Mouse (Mus musculus) liver, postnatal 0 days (tissue): ENCODE measurements at regions not wholly inside any gene's neighbourhood (a gene's known extent, or its start where the extent isn't known, plus 50 kb on each side); places are given as distances from the start of the nearest gene placed in this dataset.

Source experiments
- ATAC-seq: fragments of 200-750 bp; cut with Nextera tagmentation; 2 replicates; pipeline ENCODE4 v1.8.0; 2017; ENCODE audit warnings: mild to moderate bottlenecking, moderate library complexity
- DNase-seq: peaks from one replicate; pipeline ENCODE4 v3.0.0-alpha.2; 2016
- H3K27ac ChIP-seq: fragments of 300-500 bp; sonication (generic); 2 replicates; pipeline ENCODE4 v1.5.1; 2014; ENCODE audit warnings: antibody characterized with exemption, moderate library complexity, mild to moderate bottlenecking, low read depth
- H3K27me3 ChIP-seq: fragments of 300-500 bp; sonication (generic); 2 replicates; pipeline ENCODE4 v1.6.1; 2014; ENCODE audit warnings: low read length, control low read depth, mixed read lengths; ENCODE audit not compliant: insufficient read depth
- H3K36me3 ChIP-seq: fragments of 300-500 bp; sonication (generic); replicated peaks from 2 replicates; pipeline ENCODE4 v1.6.1; 2014; ENCODE audit warnings: mild to moderate bottlenecking, control low read depth, low read length, moderate library complexity, mixed read lengths; ENCODE audit not compliant: insufficient read depth
- H3K4me1 ChIP-seq: fragments of 300-500 bp; sonication (generic); 2 replicates; pipeline ENCODE4 v1.6.1; 2014; ENCODE audit warnings: antibody characterized with exemption, mild to moderate bottlenecking, control low read depth; ENCODE audit not compliant: insufficient read depth
- H3K4me2 ChIP-seq: fragments of 300-500 bp; sonication (generic); 2 replicates; pipeline ENCODE4 v1.6.1; 2014; ENCODE audit warnings: low read depth, mild to moderate bottlenecking, low read length, moderate library complexity, mixed read lengths
- H3K4me3 ChIP-seq: fragments of 300-500 bp; sonication (generic); 2 replicates; pipeline ENCODE4 v1.5.1; 2014; ENCODE audit warnings: low read depth, low read length
- H3K9ac ChIP-seq: fragments of 300-500 bp; sonication (generic); replicated peaks from 2 replicates; pipeline ENCODE4 v1.6.1; 2014; ENCODE audit warnings: mild to moderate bottlenecking, moderate library complexity
- H3K9me3 ChIP-seq: fragments of 300-500 bp; sonication (generic); 2 replicates; pipeline ENCODE4 v1.6.1; 2016; ENCODE audit warnings: mild to moderate bottlenecking, control low read depth, low read length, mixed read lengths
- CTCF ChIP-seq: sonication (generic); IDR thresholded peaks from 2 replicates; pipeline ENCODE4 v1.5.1; 2016; ENCODE audit warnings: antibody characterized with exemption, low read depth
- EP300 ChIP-seq: IDR thresholded peaks from 2 replicates; pipeline ENCODE4 v1.6.1; 2016; ENCODE audit warnings: antibody characterized with exemption, low read depth, mild to moderate bottlenecking
- WGBS: fragments of 180-500 bp; shearing (Covaris S2); extraction: QIAGEN DNeasy Blood & Tissue Kit; methylation state at CpG from one replicate; pipeline ENCODE4 v1.1.7; 2014; ENCODE audit not compliant: insufficient replicate concordance; 5-methylcytosine and 5-hydroxymethylcytosine counted together

DNA sequence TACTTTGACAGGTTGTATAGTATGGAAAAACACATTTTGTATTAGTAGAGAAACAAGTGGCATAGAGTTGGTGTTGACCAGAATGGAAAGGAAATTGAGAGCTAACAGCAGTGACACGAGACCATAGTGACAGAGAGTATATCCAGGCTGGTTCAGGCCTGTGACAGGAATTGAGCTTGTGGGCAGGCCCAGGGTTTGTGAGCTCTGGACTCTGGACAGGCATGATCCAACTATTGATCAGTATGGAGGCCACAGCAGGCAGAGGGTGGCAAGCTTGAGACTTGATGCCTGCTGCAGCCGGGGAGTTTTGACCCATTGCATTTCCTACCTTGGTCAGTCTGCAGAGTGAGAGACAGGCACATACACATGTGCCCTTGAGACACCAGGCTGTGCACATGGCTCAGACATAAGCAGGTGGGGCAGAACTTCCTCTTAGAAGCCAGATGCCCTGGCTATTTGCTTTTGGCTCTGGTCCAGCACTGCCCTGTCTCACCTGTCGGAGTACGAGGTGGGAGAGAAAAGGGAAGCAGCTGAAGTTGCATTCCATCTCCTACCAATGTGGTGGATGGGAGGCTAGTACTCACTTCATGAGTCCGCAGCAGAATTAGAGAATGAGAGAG, 1006.2 kb upstream of the Cdh20 start:
- Histone ChIP-seq H3K27me3 (no peaks in the 10 kb centered on the region), H3K36me3 (no peaks in the 10 kb centered on the region), H3K4me1 (no peaks in the 10 kb centered on the region), H3K4me2 (peak overlapping the region; percentile 42), H3K27ac (no peak overlapping the region), H3K9me3 (no peaks in the 10 kb centered on the region), H3K9ac (no peak overlapping the region), H3K4me3 (no peak overlapping the region)
- TF ChIP-seq EP300: no peak
- DNase-seq: peak; percentile 24
- ATAC-seq: peak; percentile 81
- WGBS: 54% methylated on average over 5 of the region's 5 CpGs

DNA sequence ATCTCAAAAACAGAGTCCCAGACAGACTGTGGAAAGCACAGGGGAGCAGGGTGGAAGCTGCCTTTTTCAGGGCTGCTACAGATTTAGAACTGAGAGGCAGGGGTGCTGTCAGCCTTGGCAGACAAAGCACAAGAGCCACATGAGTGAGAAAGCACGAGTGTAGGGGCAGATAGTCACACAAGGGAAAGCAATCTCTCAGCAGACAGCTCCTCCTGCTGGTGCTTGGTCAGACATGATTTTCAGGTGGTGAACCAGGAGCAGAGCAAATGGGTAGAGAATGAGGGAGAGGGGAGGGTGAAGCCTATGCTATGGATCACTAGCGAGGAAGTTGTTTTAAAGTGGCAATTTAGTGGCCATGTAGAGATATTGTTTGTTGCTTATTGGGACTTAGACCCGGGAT, 1005.6 kb upstream of the Cdh20 start:
- ATAC-seq: 0 out of 2 replicates have a peak, but pooled peaks have one; percentile 3
- H3K9ac ChIP-seq: no peak overlapping the region
- 31% methylated on average over 3 of the region's 3 CpGs for WGBS
- no peaks in the 10 kb centered on the region for H3K4me1 ChIP-seq
- H3K9me3 ChIP-seq: no peaks in the 10 kb centered on the region
- H3K27me3 ChIP-seq: no peaks in the 10 kb centered on the region
- no peak for TF ChIP-seq EP300
- peak; percentile 45 for TF ChIP-seq CTCF
- no peak overlapping the region for H3K27ac ChIP-seq
- H3K36me3 ChIP-seq: no peaks in the 10 kb centered on the region
- H3K4me3 ChIP-seq: no peak overlapping the region
- peak overlapping the region; percentile 42 for H3K4me2 ChIP-seq
- DNase-seq: peak; percentile 19

DNA sequence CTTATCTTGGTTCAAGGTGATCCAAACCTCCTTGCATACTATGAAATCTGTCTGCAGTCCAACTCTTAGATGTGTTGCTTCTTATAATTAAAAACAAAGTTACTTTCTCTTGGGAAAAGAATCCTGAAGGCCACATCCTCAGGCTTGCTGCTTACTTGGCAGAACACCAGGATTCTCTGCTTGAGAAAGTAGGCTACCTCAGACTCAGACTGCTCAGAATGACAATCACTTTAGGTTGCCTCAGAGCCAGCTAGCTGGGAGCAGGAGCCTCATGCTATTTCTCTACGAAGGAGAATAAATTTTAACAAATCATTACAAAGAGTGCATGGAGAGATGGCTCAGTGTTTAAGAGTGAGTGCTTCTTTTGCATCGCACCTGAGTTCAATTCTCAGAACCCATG, 1001.0 kb upstream of the Cdh20 start:
- no peak for TF ChIP-seq EP300
- TF ChIP-seq CTCF: no peak
- Histone ChIP-seq H3K9me3 (no peaks in the 10 kb centered on the region), H3K27ac (no peak overlapping the region), H3K4me2 (no peak overlapping the region), H3K4me1 (no peaks in the 10 kb centered on the region), H3K27me3 (no peaks in the 10 kb centered on the region), H3K36me3 (no peaks in the 10 kb centered on the region), H3K9ac (no peak overlapping the region), H3K4me3 (no peak overlapping the region)
- 63% methylated on average over 2 of the region's 2 CpGs for WGBS
- DNase-seq: no peak
- no peak for ATAC-seq

DNA sequence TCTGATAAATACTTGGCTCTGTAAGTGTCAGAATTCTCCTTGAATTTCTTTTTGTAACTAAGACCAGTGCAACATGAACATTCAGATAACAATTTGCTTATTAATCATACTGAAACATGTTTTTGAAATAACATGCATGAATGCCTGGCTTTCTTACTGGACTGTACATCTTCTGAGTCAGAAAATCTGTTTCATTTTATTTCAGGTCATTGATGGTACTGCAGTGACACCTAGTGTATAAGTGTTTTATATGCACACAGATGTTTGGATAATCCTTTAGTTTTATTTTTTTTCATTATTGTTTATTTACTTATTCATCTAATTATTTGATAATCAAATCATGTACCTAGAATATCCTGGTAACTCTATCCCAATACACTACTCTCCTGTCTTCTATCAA, 983.6 kb upstream of the Cdh20 start:
- H3K4me3 ChIP-seq: no peak overlapping the region
- H3K4me1 ChIP-seq: no peaks in the 10 kb centered on the region
- TF ChIP-seq EP300 (no peak), CTCF (no peak; the same call in 1 of the 2 replicates)
- no peaks in the 10 kb centered on the region for H3K27me3 ChIP-seq
- no peak overlapping the region for H3K4me2 ChIP-seq
- no peak overlapping the region for H3K9ac ChIP-seq
- ATAC-seq (no peak), DNase-seq (no peak)
- H3K36me3 ChIP-seq: no peaks in the 10 kb centered on the region
- H3K9me3 ChIP-seq: no peaks in the 10 kb centered on the region
- H3K27ac ChIP-seq: no peak overlapping the region

DNA sequence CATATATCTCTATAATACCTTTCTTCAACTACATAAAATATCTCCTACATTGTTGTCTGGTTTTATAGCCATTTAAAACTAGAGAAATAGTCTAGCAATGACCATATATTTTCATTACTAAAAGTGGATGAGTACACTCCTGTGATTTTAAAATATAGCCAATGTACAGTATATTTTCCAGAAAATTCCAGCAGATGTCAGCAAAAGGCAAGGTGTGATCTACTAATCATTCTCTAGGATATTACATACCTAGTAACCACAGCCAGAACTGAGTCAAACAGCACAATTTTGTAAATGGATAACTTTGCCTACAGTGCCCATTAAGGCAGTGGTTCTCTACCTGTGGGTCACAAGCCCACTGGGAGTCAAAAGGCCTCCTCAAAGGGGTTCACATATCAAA, 972.0 kb upstream of the Cdh20 start:
- H3K36me3 ChIP-seq: no peaks in the 10 kb centered on the region
- DNase-seq (no peak), ATAC-seq (no peak)
- H3K9me3 ChIP-seq: no peaks in the 10 kb centered on the region
- no peaks in the 10 kb centered on the region for H3K27me3 ChIP-seq
- H3K4me3 ChIP-seq: no peak overlapping the region
- H3K27ac ChIP-seq: no peak overlapping the region
- no peak overlapping the region for H3K9ac ChIP-seq
- no peak for TF ChIP-seq EP300
- TF ChIP-seq CTCF: no peak
- H3K4me1 ChIP-seq: no peaks in the 10 kb centered on the region
- H3K4me2 ChIP-seq: no peak overlapping the region

DNA sequence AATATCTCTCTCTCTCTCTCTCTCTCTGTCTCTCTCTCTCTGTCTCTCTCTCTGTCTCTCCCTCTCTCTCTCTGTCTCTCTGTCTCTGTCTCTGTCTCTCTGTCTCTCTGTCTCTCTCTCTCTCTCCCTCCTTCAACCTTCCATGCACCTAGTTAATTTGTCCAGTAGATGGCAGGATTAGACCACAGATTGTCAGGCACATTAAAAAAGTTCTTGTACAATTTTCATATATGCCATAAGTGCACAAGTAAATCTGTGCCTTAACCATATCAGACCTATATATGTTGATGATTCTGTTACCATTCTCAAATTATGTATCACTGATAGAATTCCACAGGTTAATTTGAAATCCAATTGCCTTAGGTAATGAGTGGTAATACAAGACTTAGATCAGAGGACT, 969.0 kb upstream of the Cdh20 start:
- H3K4me1 ChIP-seq: no peaks in the 10 kb centered on the region
- H3K27ac ChIP-seq: no peak overlapping the region
- TF ChIP-seq CTCF: peak; percentile 44
- no peak for TF ChIP-seq EP300
- no peak overlapping the region for H3K4me3 ChIP-seq
- H3K4me2 ChIP-seq: no peak overlapping the region
- H3K9me3 ChIP-seq: no peaks in the 10 kb centered on the region
- no peaks in the 10 kb centered on the region for H3K27me3 ChIP-seq
- ATAC-seq (no peak), DNase-seq (no peak)
- H3K9ac ChIP-seq: no peak overlapping the region
- no peaks in the 10 kb centered on the region for H3K36me3 ChIP-seq

DNA sequence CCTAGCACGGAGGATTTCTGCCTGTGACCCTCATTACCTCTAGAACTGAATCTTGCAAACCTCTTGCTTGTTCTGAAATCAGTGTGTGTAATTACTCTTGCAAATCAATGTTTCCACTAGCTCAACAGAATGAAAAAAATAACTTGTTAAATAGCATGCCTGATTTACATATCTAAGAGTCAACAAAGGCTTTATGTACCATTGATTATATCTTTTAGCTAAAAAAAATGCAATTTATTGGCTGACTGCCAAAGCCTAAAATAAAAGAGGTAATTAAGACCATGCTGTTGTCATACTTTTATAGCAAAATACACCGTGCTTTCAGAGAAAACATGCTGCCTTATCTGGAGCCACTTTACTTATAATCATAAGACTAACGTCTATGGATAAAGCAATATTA, 950.4 kb upstream of the Cdh20 start:
- no peaks in the 10 kb centered on the region for H3K27me3 ChIP-seq
- ATAC-seq: no peak

More for the DNA sequence above, 950.4 kb upstream of the Cdh20 start:
- Histone ChIP-seq H3K9me3 (no peaks in the 10 kb centered on the region), H3K4me1 (no peaks in the 10 kb centered on the region), H3K9ac (no peak overlapping the region), H3K27ac (no peak overlapping the region), H3K4me2 (no peak overlapping the region), H3K4me3 (no peak overlapping the region), H3K36me3 (no peaks in the 10 kb centered on the region)
- TF ChIP-seq EP300 (no peak), CTCF (no peak)
- WGBS: 62% methylated on average over 3 of the region's 3 CpGs
- DNase-seq: no peak
